In genomic region chr3:153886296-153886695, GRCm38 (mm10) we compare ENCODE assay signal across 27 mouse cellular contexts. TPM values are rescaled to one million over a fixed set of nuclear protein-coding genes. Genes with fewer than 3 reads are reported as not detected.
A peak's percentile ranks its signal among the peaks of the same experiment; 100 is the strongest.
DNase-seq lines count a peak whose midpoint lies in the region; ATAC-seq and TF ChIP-seq lines count a peak whose summit lies in the region.
"Had no signal": no experiment of that assay in that cellular context is flagged by ENCODE, and none has a peak within 500 bp of the region (broad histone marks: within the 10 kb centered on the region; RNA-seq: fewer than 3 reads in every experiment).

No protein-coding gene starts in this region.

- no peak overlapping the region for H3K4me2 ChIP-seq in hindbrain, postnatal 0 days (ENCODE audit: low read depth, low read length)
- no peak overlapping the region for H3K4me2 ChIP-seq in hindbrain, embryonic 16.5 days (ENCODE audit: low read length)
- H3K4me2 ChIP-seq in midbrain, postnatal 0 days (ENCODE audit: low read depth, low read length, poor library complexity, severe bottlenecking), result no peak overlapping the region
- no peak overlapping the region for H3K4me2 ChIP-seq in midbrain, embryonic 14.5 days (ENCODE audit: low read length)
- H3K4me2 ChIP-seq: hindbrain, embryonic 15.5 days; limb, embryonic 13.5 days had no signal

- no peaks in the 10 kb centered on the region for H3K9me3 ChIP-seq in hindbrain, postnatal 0 days (ENCODE audit: low read length)
- H3K9me3 ChIP-seq in hindbrain, embryonic 16.5 days (ENCODE audit: control insufficient read depth, low read length), result no peaks in the 10 kb centered on the region
- H3K9me3 ChIP-seq in midbrain, postnatal 0 days (ENCODE audit: low read length), result no peaks in the 10 kb centered on the region
- no peaks in the 10 kb centered on the region for H3K9me3 ChIP-seq in midbrain, embryonic 14.5 days (ENCODE audit: control insufficient read depth, low read length)
- H3K9me3 ChIP-seq: hindbrain, embryonic 15.5 days; limb, embryonic 13.5 days had no signal

- TF ChIP-seq POLR2A in heart, adult 2 months (IDR thresholded peaks at IDR 0.05; ENCODE audit: insufficient read depth, low read depth, low read length), result no peak

- H3K36me3 ChIP-seq in hindbrain, postnatal 0 days (ENCODE audit: insufficient read depth, low read length), result no peaks in the 10 kb centered on the region
- no peaks in the 10 kb centered on the region for H3K36me3 ChIP-seq in hindbrain, embryonic 16.5 days (ENCODE audit: control insufficient read depth, insufficient read depth, low read length)
- H3K36me3 ChIP-seq in midbrain, postnatal 0 days (ENCODE audit: insufficient read depth, low read length), result no peaks in the 10 kb centered on the region
- H3K36me3 ChIP-seq in midbrain, embryonic 14.5 days (ENCODE audit: control insufficient read depth, insufficient read depth, low read length), result no peaks in the 10 kb centered on the region
- no peaks in the 10 kb centered on the region for H3K36me3 ChIP-seq in heart, adult 2 months (ENCODE audit: control insufficient read depth, insufficient read depth, low read length)
- H3K36me3 ChIP-seq: hindbrain, embryonic 15.5 days; limb, embryonic 13.5 days had no signal

- ATAC-seq in hindbrain, postnatal 0 days, result no peak
- ATAC-seq in hindbrain, embryonic 16.5 days, result no peak
- ATAC-seq in midbrain, postnatal 0 days (ENCODE audit: low FRiP score), result no peak
- ATAC-seq in midbrain, embryonic 14.5 days (ENCODE audit: low FRiP score, low TSS enrichment), result no peak
- ATAC-seq in megakaryocyte progenitor cell, adult 5-6 weeks (replicated peaks; ENCODE audit: poor library complexity), result peak; percentile 59
- ATAC-seq: forebrain, embryonic 14.5 days had no signal

- peak; percentile 54 for TF ChIP-seq CTCF in hindbrain, postnatal 0 days (IDR thresholded peaks at IDR 0.05; ENCODE audit: low read depth)
- TF ChIP-seq CTCF in midbrain, postnatal 0 days (IDR thresholded peaks at IDR 0.05), result peak; percentile 58
- TF ChIP-seq CTCF in heart, adult 2 months (IDR thresholded peaks at IDR 0.05), result no peak

- H3K4me1 ChIP-seq in hindbrain, postnatal 0 days (ENCODE audit: insufficient read depth, low read length), result no peaks in the 10 kb centered on the region
- no peaks in the 10 kb centered on the region for H3K4me1 ChIP-seq in hindbrain, embryonic 16.5 days (ENCODE audit: control insufficient read depth, insufficient read depth, low read depth, low read length)
- no peaks in the 10 kb centered on the region for H3K4me1 ChIP-seq in midbrain, postnatal 0 days (ENCODE audit: insufficient read depth, low read length)
- H3K4me1 ChIP-seq in midbrain, embryonic 14.5 days (ENCODE audit: control insufficient read depth, insufficient read depth, low read length), result no peaks in the 10 kb centered on the region
- no peaks in the 10 kb centered on the region for H3K4me1 ChIP-seq in heart, adult 2 months (ENCODE audit: control insufficient read depth, insufficient read depth, low read length)
- H3K4me1 ChIP-seq: hindbrain, embryonic 15.5 days; limb, embryonic 13.5 days had no signal

- intact Hi-C loops in heart, adult 2 months (cut with DNase I), result no loop called here

- no peaks in the 10 kb centered on the region for H3K27me3 ChIP-seq in hindbrain, postnatal 0 days (ENCODE audit: insufficient read depth, low read length)
- H3K27me3 ChIP-seq in hindbrain, embryonic 16.5 days (replicated peaks; ENCODE audit: control insufficient read depth, insufficient read depth, low read length), result no peaks in the 10 kb centered on the region
- no peaks in the 10 kb centered on the region for H3K27me3 ChIP-seq in midbrain, postnatal 0 days (ENCODE audit: insufficient read depth, low read length)
- H3K27me3 ChIP-seq in midbrain, embryonic 14.5 days (ENCODE audit: control insufficient read depth, insufficient read depth, low read length), result no peaks in the 10 kb centered on the region
- H3K27me3 ChIP-seq in heart, adult 2 months (ENCODE audit: control insufficient read depth, insufficient read depth, low read length), result no peaks in the 10 kb centered on the region
- H3K27me3 ChIP-seq: hindbrain, embryonic 15.5 days; limb, embryonic 13.5 days had no signal

- no peaks in the 10 kb centered on the region for H3K79me2 ChIP-seq in heart, adult 2 months (replicated peaks; ENCODE audit: control insufficient read depth, insufficient read depth, low read length)

- no peak overlapping the region for H3K27ac ChIP-seq in hindbrain, postnatal 0 days
- no peak overlapping the region for H3K27ac ChIP-seq in hindbrain, embryonic 16.5 days (ENCODE audit: low read depth, low read length)
- H3K27ac ChIP-seq in midbrain, postnatal 0 days (ENCODE audit: low read depth, low read length), result no peak overlapping the region
- H3K27ac ChIP-seq in midbrain, embryonic 14.5 days (replicated peaks; ENCODE audit: low read depth, low read length), result no peak overlapping the region
- H3K27ac ChIP-seq in heart, adult 2 months, result no peak overlapping the region
- H3K27ac ChIP-seq: gastrocnemius, adult 2 months; hindbrain, embryonic 15.5 days; limb, embryonic 13.5 days had no signal

- no peak overlapping the region for H3K9ac ChIP-seq in hindbrain, postnatal 0 days (replicated peaks; ENCODE audit: low read length)
- H3K9ac ChIP-seq in hindbrain, embryonic 16.5 days (ENCODE audit: low read depth, low read length), result no peak overlapping the region
- H3K9ac ChIP-seq in midbrain, postnatal 0 days (replicated peaks; ENCODE audit: low read length, poor library complexity, severe bottlenecking), result no peak overlapping the region
- no peak overlapping the region for H3K9ac ChIP-seq in midbrain, embryonic 14.5 days (replicated peaks; ENCODE audit: low read length)
- H3K9ac ChIP-seq in heart, adult 2 months (ENCODE audit: low read depth, low read length), result no peak overlapping the region
- H3K9ac ChIP-seq: hindbrain, embryonic 15.5 days; limb, embryonic 13.5 days had no signal

- no peak for DNase-seq in hindbrain, postnatal 0 days (ENCODE audit: low spot score)
- DNase-seq in midbrain, postnatal 0 days (ENCODE audit: low spot score), result peak; percentile 39
- DNase-seq in midbrain, embryonic 14.5 days, result no peak
- peak; percentile 23 for DNase-seq in MEL-GATA-1-ER (ENCODE audit: extremely low read depth, low read depth)
- DNase-seq in heart, adult 2 months, result no peak
- no peak for DNase-seq in gastrocnemius, adult 8-10 months (ENCODE audit: low spot score in 2 of 2)
- DNase-seq: adrenal gland, postnatal 14 days; cerebellum, adult 18-20 months; gastrocnemius, adult 2 months; heart, adult 11 months; heart, postnatal 4 days; layer of hippocampus, postnatal 36 days; lung, adult 18-20 months; retina, postnatal 1 day; right cerebral cortex, postnatal 4 days; thymus, postnatal 36 days had no signal

- no peak for TF ChIP-seq EP300 in heart, adult 2 months (IDR thresholded peaks at IDR 0.05; ENCODE audit: insufficient read depth, low read depth, low read length)

- no peak overlapping the region for H3K4me3 ChIP-seq in hindbrain, postnatal 0 days (ENCODE audit: low read length)
- no peak overlapping the region for H3K4me3 ChIP-seq in hindbrain, embryonic 16.5 days (ENCODE audit: low read length)
- no peak overlapping the region for H3K4me3 ChIP-seq in midbrain, postnatal 0 days (ENCODE audit: low read depth, low read length)
- no peak overlapping the region for H3K4me3 ChIP-seq in midbrain, embryonic 14.5 days (replicated peaks; ENCODE audit: low read depth, low read length)
- H3K4me3 ChIP-seq in heart, adult 2 months, result no peak overlapping the region
- H3K4me3 ChIP-seq: erythroblast, embryonic 14.5 days; gastrocnemius, adult 2 months; hindbrain, embryonic 15.5 days; limb, embryonic 13.5 days had no signal

RNA-seq across cellular contexts. Expression of gene Msh4, which starts 19.6 kb away (rescaled TPM):
- total RNA-seq in hindbrain, postnatal 0 days (2014; rRNA removed), result 0.40 and 0.68 TPM in 2 replicates
- 0.13 and 0.19 TPM in 2 replicates for polyA plus RNA-seq in hindbrain, postnatal 0 days (2015; fragmentation: Nextera tagmentation; extraction: Ambion mirVana)
- polyA plus RNA-seq in hindbrain, embryonic 16.5 days (2015; fragmentation: Nextera tagmentation; extraction: Ambion mirVana), result 0.07 and 0.08 TPM in 2 replicates
- 0.33 TPM in 1 of 2 replicates, not detected in the other for total RNA-seq in midbrain, postnatal 0 days (2014; rRNA removed)
- 0.22 and 0.25 TPM in 2 replicates for polyA plus RNA-seq in midbrain, postnatal 0 days (2015; fragmentation: Nextera tagmentation; extraction: Ambion mirVana)
- 0.16 and 0.23 TPM in 2 replicates for polyA plus RNA-seq in midbrain, embryonic 14.5 days (2014; fragmentation: Nextera tagmentation; extraction: Ambion mirVana)
- total RNA-seq in megakaryocyte progenitor cell, adult 5-6 weeks (2015), result not detected in 2 replicates
- 0.25 TPM in 1 of 2 replicates, not detected in the other for total RNA-seq in megakaryocyte progenitor cell, adult 5-6 weeks (2017)
- total RNA-seq in heart, adult 2 months (2021), result under 1 TPM in 1 of 2 experiments, not detected in 1; 0.07 TPM
- 0.06 TPM in 1 of 2 replicates, not detected in the other for polyA plus RNA-seq in heart, adult 2 months (2012; rRNA removed)
- total RNA-seq in gastrocnemius, adult 8-10 months (2022), result under 1 TPM in 1 of 4 experiments, not detected in 3; 0.11 TPM
- polyA plus RNA-seq: embryonic facial prominence, embryonic 11.5 days; erythroblast, embryonic 14.5 days; stomach, embryonic 16.5 days had no signal

RNA-seq across cellular contexts. Expression of gene Rabggtb, which starts 26.5 kb away (rescaled TPM):
- total RNA-seq in hindbrain, postnatal 0 days (2014; rRNA removed), result 60.9 and 68.5 TPM in 2 replicates
- 62.5 and 63.3 TPM in 2 replicates for polyA plus RNA-seq in hindbrain, postnatal 0 days (2015; fragmentation: Nextera tagmentation; extraction: Ambion mirVana)
- 54.4 and 62.2 TPM in 2 replicates for polyA plus RNA-seq in hindbrain, embryonic 16.5 days (2015; fragmentation: Nextera tagmentation; extraction: Ambion mirVana)
- total RNA-seq in midbrain, postnatal 0 days (2014; rRNA removed), result 52.7 and 87.1 TPM in 2 replicates
- polyA plus RNA-seq in midbrain, postnatal 0 days (2015; fragmentation: Nextera tagmentation; extraction: Ambion mirVana), result 60.4 and 63.1 TPM in 2 replicates
- polyA plus RNA-seq in midbrain, embryonic 14.5 days (2014; fragmentation: Nextera tagmentation; extraction: Ambion mirVana), result 52.3 and 54.1 TPM in 2 replicates
- 121 and 132 TPM in 2 replicates for total RNA-seq in megakaryocyte progenitor cell, adult 5-6 weeks (2015)
- total RNA-seq in megakaryocyte progenitor cell, adult 5-6 weeks (2017), result 129 and 171 TPM in 2 replicates
- total RNA-seq in heart, adult 2 months (2021), result 10 to 100 TPM; 81.8 to 98.2 TPM
- 48.0 and 89.5 TPM in 2 replicates for polyA plus RNA-seq in heart, adult 2 months (2012; rRNA removed)
- 10 to 100 TPM; 64.2 to 65.4 (median 64.6) TPM for total RNA-seq in gastrocnemius, adult 8-10 months (2022)

RNA-seq across cellular contexts. Expression of gene Asb17, which starts 42.3 kb away (rescaled TPM):
- not detected in 2 replicates for total RNA-seq in hindbrain, postnatal 0 days (2014; rRNA removed)
- not detected in 2 replicates for polyA plus RNA-seq in hindbrain, postnatal 0 days (2015; fragmentation: Nextera tagmentation; extraction: Ambion mirVana)
- 0.10 and 0.18 TPM in 2 replicates for polyA plus RNA-seq in hindbrain, embryonic 16.5 days (2015; fragmentation: Nextera tagmentation; extraction: Ambion mirVana)
- 0.44 TPM in 1 of 2 replicates, not detected in the other for total RNA-seq in midbrain, postnatal 0 days (2014; rRNA removed)
- 0.07 TPM in 1 of 2 replicates, not detected in the other for polyA plus RNA-seq in midbrain, postnatal 0 days (2015; fragmentation: Nextera tagmentation; extraction: Ambion mirVana)
- not detected in 2 replicates for polyA plus RNA-seq in midbrain, embryonic 14.5 days (2014; fragmentation: Nextera tagmentation; extraction: Ambion mirVana)
- 0.51 and 0.64 TPM in 2 replicates for total RNA-seq in megakaryocyte progenitor cell, adult 5-6 weeks (2015)
- 1.2 and 1.8 TPM in 2 replicates for total RNA-seq in megakaryocyte progenitor cell, adult 5-6 weeks (2017)
- total RNA-seq in heart, adult 2 months (2021), result not detected
- polyA plus RNA-seq in heart, adult 2 months (2012; rRNA removed), result not detected in 2 replicates
- total RNA-seq in gastrocnemius, adult 8-10 months (2022), result under 1 TPM in 2 of 4 experiments, not detected in 2; 0.22 to 0.31 TPM
- total RNA-seq: adrenal gland, postnatal 14 days; heart, postnatal 4 days; layer of hippocampus, postnatal 36 days; left cerebral cortex, postnatal 14 days had no signal
- polyA plus RNA-seq: cortical plate, adult 2 months; erythroblast, embryonic 14.5 days; forebrain, embryonic 14.5 days; kidney, embryonic 14.5 days had no signal

RNA-seq across cellular contexts. Expression of gene Acadm, which starts 58.1 kb away (rescaled TPM):
- 42.1 and 92.6 TPM in 2 replicates for total RNA-seq in hindbrain, postnatal 0 days (2014; rRNA removed)
- polyA plus RNA-seq in hindbrain, postnatal 0 days (2015; fragmentation: Nextera tagmentation; extraction: Ambion mirVana), result 67.9 and 71.9 TPM in 2 replicates
- polyA plus RNA-seq in hindbrain, embryonic 16.5 days (2015; fragmentation: Nextera tagmentation; extraction: Ambion mirVana), result 69.1 and 70.4 TPM in 2 replicates
- total RNA-seq in midbrain, postnatal 0 days (2014; rRNA removed), result 44.1 and 68.3 TPM in 2 replicates
- polyA plus RNA-seq in midbrain, postnatal 0 days (2015; fragmentation: Nextera tagmentation; extraction: Ambion mirVana), result 58.2 and 60.6 TPM in 2 replicates
- polyA plus RNA-seq in midbrain, embryonic 14.5 days (2014; fragmentation: Nextera tagmentation; extraction: Ambion mirVana), result 46.8 and 52.7 TPM in 2 replicates
- total RNA-seq in megakaryocyte progenitor cell, adult 5-6 weeks (2015), result 65.5 and 70.0 TPM in 2 replicates
- 216 TPM in 2 replicates for total RNA-seq in megakaryocyte progenitor cell, adult 5-6 weeks (2017)
- 1,000 to 10,000 TPM; 1,125 to 1,306 TPM for total RNA-seq in heart, adult 2 months (2021)
- 480 and 876 TPM in 2 replicates for polyA plus RNA-seq in heart, adult 2 months (2012; rRNA removed)
- 100 to 1,000 TPM; 299 to 345 (median 326) TPM for total RNA-seq in gastrocnemius, adult 8-10 months (2022)

Comparison
In these comparisons a context has a peak if more than half of its experiments do, and no peak if none do; other contexts are left out.
1. DNase-seq: peak in midbrain, postnatal 0 days (single experiment) and MEL-GATA-1-ER (single experiment); none in hindbrain, postnatal 0 days (single experiment), midbrain, embryonic 14.5 days (single experiment), heart, adult 2 months (0 of 2) and gastrocnemius, adult 8-10 months (0 of 2).